ENCODE assay signal across 1 mouse cellular context in the genomic region with DNA sequence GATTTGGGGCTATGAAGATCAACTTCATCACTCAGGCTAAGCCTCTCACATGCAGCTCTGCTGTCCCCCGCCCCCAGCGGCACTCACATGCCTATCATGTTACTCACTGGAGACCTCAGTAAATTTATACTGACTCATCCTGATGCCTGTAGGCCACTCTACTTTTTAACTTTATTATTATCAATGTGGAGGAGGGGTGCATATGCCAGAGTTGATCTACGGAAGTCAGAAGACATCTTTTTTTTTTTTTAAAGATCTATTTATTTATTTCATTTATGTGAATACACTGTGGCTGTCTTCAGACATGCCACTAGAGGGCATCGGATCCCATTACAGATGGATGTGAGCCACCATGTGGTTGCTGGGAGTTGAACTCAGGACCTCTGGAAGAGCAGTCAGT.
TF ChIP-seq lines count a peak whose summit lies in the region.

No protein-coding gene starts in this region.

TF ChIP-seq in myocyte, 11 proteins besides CTCF, POLR2A, EP300 and RAD21:
- TF ChIP-seq SRF (IDR thresholded peaks at IDR 0.05; ENCODE audit: control insufficient read depth, insufficient read length, low read depth) (no peak), E2F4 (IDR thresholded peaks at IDR 0.05; ENCODE audit: insufficient read depth) (no peak), REST (IDR thresholded peaks at IDR 0.05; ENCODE audit: insufficient read depth, insufficient read length) (no peak), CEBPB (IDR thresholded peaks at IDR 0.05; ENCODE audit: insufficient read depth, poor library complexity, severe bottlenecking) (no peak), MAX (IDR thresholded peaks at IDR 0.05; ENCODE audit: low read depth) (no peak), POLR2AphosphoS2 (IDR thresholded peaks at IDR 0.05; ENCODE audit: insufficient read length, low read depth) (no peak), MYOG (IDR thresholded peaks at IDR 0.05; ENCODE audit: control insufficient read depth in 1 of 3, insufficient read depth in 1 of 3, insufficient read length in 2 of 3, low read depth in 2 of 3) (no peak), TCF3 (IDR thresholded peaks at IDR 0.05; ENCODE audit: insufficient read length, low read depth) (no peak), MYOD1 (IDR thresholded peaks at IDR 0.05; ENCODE audit: control insufficient read depth in 1 of 3, insufficient read length in 2 of 3, low read depth in 2 of 3) (no peak), USF1 (IDR thresholded peaks at IDR 0.05; ENCODE audit: low read depth) (no peak), TCF12 (IDR thresholded peaks at IDR 0.05; ENCODE audit: insufficient read depth, poor library complexity, severe bottlenecking) (no peak)
